Mouse (Mus musculus): ENCODE data around the gene Amy2a5.
"Not testable (repeated sequence)": the region's sequence is repeated elsewhere in the genome, so short reads cannot be mapped to it uniquely, and the experiment has no call there.

The Amy2a5 gene

GRCm38 (mm10) chr3:113258737-113259136 is at the start of gene Amy2a5:
Amy2a5 (minus strand) TSS chr3:113258837.
- DNase-seq (ENCODE audit: extremely low read depth, low read depth): not testable (repeated sequence)

GRCm38 (mm10) chr3:113291349-113291748 is 32.7 kb upstream of the Amy2a5 start, which contains the start of gene Amy2a4:
Amy2a4 (minus strand) TSS chr3:113291449.
- DNase-seq (ENCODE audit: extremely low read depth, low read depth): not testable (repeated sequence)

- not testable (repeated sequence) for DNase-seq (ENCODE audit: extremely low read depth, low read depth)
These were observed 21.6 kb upstream of the Amy2a5 start for GRCm38 (mm10) chr3:113280285-113280684.

- DNase-seq (ENCODE audit: extremely low read depth, low read depth): not testable (repeated sequence)
These were observed 20.9 kb upstream of the Amy2a5 start for GRCm38 (mm10) chr3:113279586-113279985.

- no peak for DNase-seq (ENCODE audit: extremely low read depth, low read depth)
These were observed 31.5 kb downstream of the Amy2a5 start for GRCm38 (mm10) chr3:113227115-113227514.
